Mouse (Mus musculus) frontal cortex, postnatal 10 days (tissue): ENCODE measurements around the gene Timm8a2.

Experiments
- DNase-seq, 2 experiments: peaks; one replicate each; pipeline ENCODE4 v3.0.0; 2022; ENCODE audit warnings: low spot score in 2 of 2, mixed read lengths in 1 of 2

The Timm8a2 gene

GRCm38 (mm10) chr14:122012193-122012592 lies 22.3 kb upstream of the Timm8a2 start:
- DNase-seq = no peak

- DNase-seq = no peak
These were observed 21.7 kb upstream of the Timm8a2 start for GRCm38 (mm10) chr14:122012814-122013213.

GRCm38 (mm10) chr14:122013417-122013951 lies 21.0 kb upstream of the Timm8a2 start:
- no peak for DNase-seq

- no peak for DNase-seq
These were observed 16.5 kb upstream of the Timm8a2 start for GRCm38 (mm10) chr14:122017958-122018357.

- no peak for DNase-seq
These were observed 15.1 kb upstream of the Timm8a2 start for GRCm38 (mm10) chr14:122019389-122019788.

GRCm38 (mm10) chr14:122020567-122020966 lies 13.9 kb upstream of the Timm8a2 start:
- DNase-seq = no peak

GRCm38 (mm10) chr14:122023054-122023453 lies 11.4 kb upstream of the Timm8a2 start:
- DNase-seq = no peak

- no peak for DNase-seq
These were observed 10.5 kb upstream of the Timm8a2 start for GRCm38 (mm10) chr14:122023928-122024327.

- no peak for DNase-seq
These were observed 5.3 kb upstream of the Timm8a2 start for GRCm38 (mm10) chr14:122028926-122029745.

GRCm38 (mm10) chr14:122029851-122030250 lies 4.6 kb upstream of the Timm8a2 start:
- no peak for DNase-seq

- DNase-seq = no peak
These were observed 2.4 kb upstream of the Timm8a2 start for GRCm38 (mm10) chr14:122032045-122032444.

GRCm38 (mm10) chr14:122035181-122035580 lies 707 bp downstream of the Timm8a2 start:
- DNase-seq = no peak

GRCm38 (mm10) chr14:122035860-122036259 lies 1.4 kb downstream of the Timm8a2 start:
- DNase-seq = no peak

GRCm38 (mm10) chr14:122038874-122039647 lies 4.6 kb downstream of the Timm8a2 start:
- no peak for DNase-seq

- no peak for DNase-seq
These were observed 6.9 kb downstream of the Timm8a2 start for GRCm38 (mm10) chr14:122041413-122041825.

- no peak for DNase-seq
These were observed 7.7 kb downstream of the Timm8a2 start for GRCm38 (mm10) chr14:122042142-122042694.

GRCm38 (mm10) chr14:122047784-122048183 lies 13.3 kb downstream of the Timm8a2 start:
- DNase-seq = no peak

GRCm38 (mm10) chr14:122048816-122049215 lies 14.3 kb downstream of the Timm8a2 start:
- no peak for DNase-seq

GRCm38 (mm10) chr14:122052896-122053635 lies 18.6 kb downstream of the Timm8a2 start:
- DNase-seq = no peak

GRCm38 (mm10) chr14:122056871-122057270 lies 22.4 kb downstream of the Timm8a2 start:
- DNase-seq = no peak

- no peak for DNase-seq
These were observed 23.5 kb downstream of the Timm8a2 start for GRCm38 (mm10) chr14:122057941-122058346.
